Mouse (Mus musculus) right cerebral cortex, adult 2 months (tissue): ENCODE results near the gene Xpot.

Experiments used
- DNase-seq, 2 experiments: peaks; one replicate each; pipeline ENCODE4 v3.0.0; 2021 to 2022; ENCODE audit warnings: low spot score in 2 of 2

Gene Xpot

DNA sequence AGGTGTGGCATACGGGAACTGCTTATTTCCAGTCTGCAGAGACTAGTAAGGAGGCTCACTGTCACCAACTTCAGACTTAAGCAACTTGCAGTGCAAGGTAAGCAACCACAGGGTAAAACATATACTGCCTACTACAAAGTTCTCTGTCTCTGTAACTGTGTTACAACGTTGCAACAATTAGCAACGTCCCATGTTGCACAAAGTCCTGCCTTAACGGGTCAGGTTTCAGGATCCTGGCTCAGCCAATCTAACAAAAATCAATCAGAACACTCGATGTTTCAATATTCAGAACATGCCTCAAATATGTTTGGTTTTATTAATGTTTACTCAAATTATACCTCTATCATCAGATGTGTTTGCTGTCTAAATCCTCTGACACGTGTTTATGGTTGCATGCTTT lies 3.7 kb downstream of the Xpot start:
- DNase-seq: no peak

DNA sequence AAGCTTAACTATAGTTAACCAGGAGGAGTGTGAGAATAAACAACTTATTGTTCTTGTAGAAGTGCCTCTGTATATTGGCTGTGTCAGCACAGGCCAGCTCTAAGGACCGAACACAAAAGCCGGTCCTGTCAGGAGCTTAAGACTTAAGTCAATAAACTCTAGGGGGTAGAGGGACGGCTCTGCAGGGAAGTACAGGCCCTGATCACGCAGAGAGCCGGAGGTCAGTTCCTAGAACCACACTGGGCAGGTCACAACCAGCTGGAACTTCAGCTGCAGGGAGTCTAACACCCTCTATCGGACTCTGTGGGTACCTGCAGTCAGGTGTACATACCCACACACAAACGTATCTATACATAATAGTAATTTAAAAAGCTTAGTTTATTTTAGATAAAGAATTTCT lies 10.2 kb downstream of the Xpot start:
- DNase-seq: no peak

DNA sequence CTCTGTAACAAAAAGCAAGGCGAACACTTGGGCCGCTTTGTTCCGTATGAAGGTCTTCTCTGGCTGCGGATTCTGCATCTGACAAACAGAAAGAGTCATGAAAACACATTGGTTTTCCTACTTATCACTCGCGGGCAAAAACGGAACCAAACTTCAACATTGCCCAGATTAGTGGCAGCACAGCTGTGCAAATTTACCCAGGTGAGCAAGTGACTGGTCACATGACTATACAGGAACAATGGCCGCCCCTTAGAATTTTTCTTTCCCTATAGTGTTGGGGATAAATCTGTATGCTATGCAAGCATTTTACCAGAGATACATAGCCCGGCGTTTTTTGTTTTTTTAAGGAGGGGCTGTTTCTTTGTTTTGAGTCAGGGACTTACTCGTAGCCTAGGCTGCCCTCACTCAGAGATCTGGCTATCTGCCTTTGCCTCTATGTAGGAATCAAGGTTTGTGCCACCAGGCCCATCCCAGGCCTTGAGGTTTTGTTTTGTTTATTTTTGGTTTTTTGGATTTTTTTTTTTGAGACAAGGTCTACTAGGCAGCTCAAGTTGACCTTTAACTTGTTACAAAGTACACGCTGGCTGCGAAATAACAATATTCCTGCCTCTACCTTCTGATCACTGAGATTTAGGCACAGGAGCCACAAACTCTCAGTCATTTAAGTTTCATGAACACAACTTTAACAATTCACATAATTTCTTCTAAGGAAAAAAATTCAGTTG lies 10.8 kb downstream of the Xpot start:
- DNase-seq: no peak

DNA sequence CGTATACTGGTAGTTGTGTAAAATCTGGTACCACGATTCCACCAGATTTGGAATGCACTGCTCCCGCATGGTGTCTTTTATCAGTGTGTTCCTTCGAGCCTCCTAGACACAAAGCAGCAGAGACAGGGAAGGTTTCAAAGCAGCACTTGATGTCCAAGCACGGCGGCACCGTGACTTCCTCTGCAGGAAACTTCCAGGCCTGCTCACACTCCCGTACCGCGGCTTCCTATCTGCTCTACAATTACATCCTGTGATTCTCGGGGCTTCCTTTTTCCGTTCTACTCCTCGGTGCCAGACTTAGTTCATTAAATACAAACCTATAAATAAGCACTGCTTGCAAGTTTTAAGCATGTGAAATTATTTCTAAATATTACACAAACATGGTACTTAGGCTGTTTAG lies 12.6 kb downstream of the Xpot start:
- no peak for DNase-seq

DNA sequence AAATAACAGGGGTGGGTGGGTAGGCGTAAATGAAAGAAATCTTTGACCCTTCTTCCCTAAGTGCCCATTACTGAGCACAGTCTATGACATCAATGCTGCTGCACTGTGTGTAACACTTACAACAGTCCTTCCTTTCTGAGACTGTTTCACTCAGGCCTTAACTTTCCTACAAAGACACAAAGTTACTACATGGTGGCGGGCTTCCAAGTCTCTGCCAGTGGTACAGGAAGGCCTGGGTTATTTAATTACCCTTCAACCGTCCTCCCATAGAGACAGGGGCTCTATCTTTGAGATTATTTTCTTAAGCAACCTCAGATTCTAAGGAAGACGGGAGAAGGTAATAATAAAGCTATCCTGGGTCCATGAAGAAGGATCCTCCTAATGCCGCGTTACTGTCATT lies 13.7 kb downstream of the Xpot start:
- DNase-seq: no peak

DNA sequence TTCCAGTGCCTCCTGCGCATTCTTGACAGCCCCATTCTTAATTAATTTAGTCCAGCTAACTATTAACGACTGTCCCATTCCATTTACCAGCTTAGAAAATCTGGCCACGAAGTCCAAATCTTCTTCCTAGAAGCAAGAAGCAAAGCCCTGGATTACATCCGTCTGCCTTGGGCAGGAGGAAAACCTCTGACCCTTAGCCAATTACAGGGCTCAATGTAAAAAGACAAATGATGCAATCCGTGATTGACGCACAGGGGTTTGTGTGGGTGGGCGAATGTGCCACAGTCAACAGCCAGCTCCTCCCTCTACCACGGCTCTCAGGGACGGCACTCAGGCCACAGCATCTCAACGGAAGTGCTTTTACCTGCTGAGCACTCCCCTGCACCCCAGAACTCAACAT lies 14.5 kb downstream of the Xpot start:
- DNase-seq: no peak

DNA sequence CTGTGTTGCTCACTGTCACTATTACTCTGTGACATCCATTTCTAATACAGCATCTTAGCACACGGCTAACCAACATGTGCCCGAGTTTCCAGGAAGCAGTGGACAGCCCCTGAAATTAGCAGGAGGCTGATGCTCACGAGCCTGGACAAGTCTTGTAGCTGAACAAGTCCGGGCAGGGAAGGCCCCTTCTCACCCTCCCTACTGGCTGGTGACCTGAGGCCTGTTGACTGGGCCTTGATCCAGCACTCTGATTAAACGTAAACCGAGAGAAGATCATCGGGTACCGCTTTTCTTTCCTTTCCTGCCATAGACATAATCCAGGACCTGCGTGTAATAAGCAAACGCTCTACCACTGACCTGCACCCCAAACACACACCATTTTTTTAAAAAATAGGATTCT lies 18.0 kb downstream of the Xpot start:
- DNase-seq: no peak

DNA sequence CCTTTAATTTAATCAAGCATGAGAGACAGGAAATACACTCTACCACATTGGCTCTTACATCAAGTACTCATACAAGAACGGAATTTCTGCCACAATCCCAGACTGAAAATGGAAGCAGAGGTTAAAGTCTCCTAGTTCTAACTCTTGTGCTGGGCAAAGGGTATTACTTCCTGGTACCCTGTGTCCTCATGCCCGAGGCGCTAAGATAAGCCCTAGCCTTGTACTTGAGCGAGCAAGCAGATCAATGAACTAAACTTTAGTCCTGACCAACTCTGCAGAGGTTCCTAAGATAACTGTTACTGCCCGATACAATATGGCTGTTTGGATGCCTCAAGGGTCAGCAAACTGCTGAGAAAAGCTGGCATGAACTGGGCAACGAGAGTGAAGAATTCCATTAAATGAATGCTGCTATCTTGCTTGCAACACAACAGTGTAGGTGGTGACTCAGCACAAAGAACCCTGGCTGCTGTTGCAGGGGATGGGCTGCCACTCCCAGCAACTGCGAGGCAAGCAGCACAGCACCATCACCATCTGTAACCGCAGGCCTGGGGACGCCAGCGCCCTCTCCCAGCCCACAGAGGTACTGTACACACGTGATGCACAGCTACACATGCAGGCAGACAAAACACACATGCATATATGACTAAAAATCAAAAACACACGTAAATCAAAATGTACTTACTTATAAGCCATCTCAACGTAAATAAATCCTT lies 21.3 kb downstream of the Xpot start:
- no peak for DNase-seq

DNA sequence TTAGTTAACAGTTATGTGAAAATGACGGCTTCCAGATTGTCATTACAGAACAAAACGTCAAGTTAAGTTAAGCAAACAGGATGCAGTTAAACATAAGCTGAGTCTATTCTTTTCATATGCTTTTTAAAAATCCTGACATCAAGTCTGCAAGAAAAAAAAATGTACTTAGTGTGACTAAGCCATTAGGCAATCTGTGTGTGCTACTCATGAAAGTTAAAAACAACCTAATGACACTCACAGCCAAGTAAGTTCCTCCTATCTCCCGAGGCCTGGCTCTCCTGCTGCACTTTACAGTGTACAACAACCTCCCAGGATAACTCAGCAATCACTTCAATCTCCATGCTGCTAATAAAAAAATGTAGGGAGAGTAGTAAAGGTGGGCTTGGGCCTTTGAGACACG lies 22.6 kb downstream of the Xpot start:
- DNase-seq: no peak

DNA sequence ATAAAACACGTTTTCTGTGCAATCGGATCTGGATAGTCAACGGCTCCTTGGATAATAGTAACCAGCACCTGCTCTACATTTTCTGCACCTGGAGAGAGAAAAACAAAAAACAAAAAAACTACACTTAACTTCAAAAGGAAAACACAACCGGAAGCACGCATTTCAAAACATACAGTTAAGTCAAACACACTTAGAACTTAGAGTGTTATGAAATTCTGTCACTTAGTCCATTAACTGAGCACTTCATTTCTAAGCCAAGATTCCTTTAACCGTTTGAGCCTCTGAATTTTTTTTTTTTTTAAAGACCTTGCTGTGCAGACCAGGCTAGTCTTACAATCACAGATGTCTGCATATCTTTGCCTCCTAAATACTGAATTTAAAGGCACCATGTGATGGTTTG lies 24.9 kb downstream of the Xpot start:
- no peak for DNase-seq

DNA sequence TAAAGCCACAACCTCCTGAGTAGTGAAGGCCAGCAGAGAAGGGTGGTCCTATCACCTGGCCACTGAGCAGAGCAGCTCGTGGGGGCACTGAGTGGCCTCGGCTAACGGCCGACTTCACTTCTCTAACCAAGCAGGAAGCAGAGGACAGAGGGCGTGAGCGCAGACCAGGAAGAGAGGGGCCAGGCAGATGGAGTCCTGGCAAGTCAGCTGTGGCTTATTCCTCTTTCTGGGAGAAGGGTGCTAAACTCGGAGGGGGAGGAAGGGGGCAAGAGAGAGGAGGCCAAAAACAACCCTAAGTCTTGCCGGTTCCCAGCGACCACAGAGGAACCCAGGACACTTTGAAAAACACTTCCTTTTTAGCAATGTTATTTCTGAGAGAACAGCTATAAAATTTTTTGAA lies 29.6 kb downstream of the Xpot start:
- DNase-seq: no peak

DNA sequence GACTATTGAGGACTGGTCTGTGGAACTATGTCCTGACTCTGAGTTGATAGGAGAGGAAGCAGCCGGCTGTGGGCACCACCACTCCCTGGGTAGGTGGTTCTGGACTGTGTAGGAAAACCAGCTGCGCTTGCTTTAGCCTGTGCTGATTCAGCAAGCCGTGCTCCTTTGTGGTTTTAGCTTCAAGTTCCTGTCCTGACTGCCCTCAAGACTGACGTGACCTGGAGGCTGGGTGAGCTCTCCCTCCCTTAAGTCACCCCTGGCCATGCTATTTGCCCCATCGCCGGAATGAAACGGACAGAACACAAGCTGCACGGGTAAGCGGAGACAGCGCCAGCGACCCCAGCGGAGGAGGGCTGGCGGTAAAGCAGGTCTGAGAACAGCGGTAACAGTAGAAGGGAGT lies 35.0 kb downstream of the Xpot start:
- no peak for DNase-seq

DNA sequence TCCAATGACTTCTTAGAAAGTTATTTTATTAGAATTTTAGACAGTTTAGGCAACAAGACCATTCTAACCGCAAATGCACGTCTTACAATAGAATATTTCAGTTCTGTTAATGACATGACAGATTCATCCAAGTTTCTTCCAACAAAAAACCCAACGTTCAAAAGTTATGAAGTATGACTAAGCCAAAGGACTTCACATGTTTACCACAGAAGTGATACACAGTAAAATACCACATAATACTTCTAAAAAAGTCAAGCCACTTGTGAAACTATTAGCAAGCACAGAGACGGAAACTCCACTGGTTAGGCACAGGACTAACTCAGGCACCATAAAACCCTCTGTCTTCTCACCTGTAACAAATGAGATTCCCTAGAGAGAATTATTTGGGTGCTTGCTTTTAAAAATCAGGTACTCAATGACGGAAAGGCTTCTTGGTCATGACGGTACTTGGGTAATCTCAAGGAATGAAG lies 38.7 kb downstream of the Xpot start:
- DNase-seq: no peak

DNA sequence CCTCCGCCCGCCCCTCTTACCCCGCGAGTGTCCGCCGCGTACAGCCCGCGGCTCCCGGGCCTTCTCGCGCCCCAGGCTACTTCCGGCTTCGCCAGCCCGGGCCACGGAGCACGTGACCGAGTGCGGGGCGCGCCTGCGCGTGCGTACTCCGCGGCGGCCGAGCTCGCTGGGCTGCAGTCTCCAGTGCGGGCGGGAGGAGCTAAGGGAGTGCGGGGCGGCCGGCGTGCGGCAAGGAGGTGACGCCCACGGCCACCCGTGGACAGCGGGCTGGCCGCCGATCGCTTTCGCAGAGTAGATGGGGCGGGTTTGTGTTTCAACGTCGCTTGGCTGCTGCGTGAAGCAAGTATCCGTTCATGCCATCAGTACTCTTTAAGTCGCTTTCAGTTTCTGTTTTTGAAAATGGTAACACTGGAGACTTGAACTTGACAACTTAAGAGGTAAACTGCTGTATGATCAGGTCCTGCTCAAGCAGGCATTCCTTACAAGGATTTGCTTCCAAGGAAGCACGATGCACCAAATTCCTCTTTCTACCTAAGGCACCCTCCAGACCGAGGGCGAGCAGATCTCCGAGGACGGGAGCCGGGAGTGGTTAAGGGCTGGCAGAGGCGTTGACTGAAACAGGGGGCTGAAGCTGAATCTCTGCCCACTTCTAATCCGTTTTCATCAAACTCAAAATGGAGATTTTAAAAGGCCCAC lies 39.3 kb downstream of the Xpot start, which contains the start of gene Tbk1:
Gene Tbk1 (minus strand): TSS at position 113 of the 696 bp plus-strand sequence.
- DNase-seq: peak; percentile 89 to 91

DNA sequence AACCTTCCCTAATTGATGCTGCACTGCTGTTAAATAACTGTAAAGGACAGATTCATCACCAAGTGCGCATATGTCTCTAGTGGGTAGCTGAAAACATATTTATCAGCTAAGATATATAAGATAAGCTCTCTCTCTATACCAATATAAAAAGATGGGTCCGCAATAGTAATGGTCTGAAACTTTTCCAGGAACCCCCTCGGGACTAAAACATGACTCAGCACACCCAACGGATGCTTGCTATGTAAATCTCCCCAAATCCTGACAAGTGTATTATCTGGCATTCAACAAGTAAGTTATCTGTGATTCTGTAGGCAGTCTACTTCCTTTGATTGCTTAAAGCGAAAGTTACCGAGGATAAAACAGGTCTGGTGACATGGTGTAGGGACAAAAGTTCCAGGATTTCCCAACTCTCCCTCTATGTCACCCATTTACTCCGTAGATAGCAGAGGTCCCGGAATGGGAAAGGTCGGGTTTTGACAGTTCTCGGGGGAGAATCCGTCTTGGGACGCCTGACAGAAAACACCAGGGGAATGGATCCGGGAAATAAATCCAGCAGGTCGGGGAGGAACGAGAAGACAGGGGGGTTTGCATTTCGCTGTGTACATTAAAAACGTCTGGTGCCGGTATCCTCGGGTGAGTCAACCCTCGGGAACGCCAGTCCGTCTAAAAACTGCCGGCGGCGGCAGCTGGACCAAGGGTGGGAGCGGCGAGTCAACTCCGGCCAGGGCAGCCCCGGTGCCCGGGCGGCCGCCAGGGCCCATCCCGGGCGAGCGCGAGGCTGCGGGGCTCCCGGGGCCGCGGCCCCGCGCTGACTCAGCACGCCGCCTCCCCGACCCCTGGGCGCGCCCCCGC lies 40.1 kb downstream of the Xpot start:
- no peak for DNase-seq

DNA sequence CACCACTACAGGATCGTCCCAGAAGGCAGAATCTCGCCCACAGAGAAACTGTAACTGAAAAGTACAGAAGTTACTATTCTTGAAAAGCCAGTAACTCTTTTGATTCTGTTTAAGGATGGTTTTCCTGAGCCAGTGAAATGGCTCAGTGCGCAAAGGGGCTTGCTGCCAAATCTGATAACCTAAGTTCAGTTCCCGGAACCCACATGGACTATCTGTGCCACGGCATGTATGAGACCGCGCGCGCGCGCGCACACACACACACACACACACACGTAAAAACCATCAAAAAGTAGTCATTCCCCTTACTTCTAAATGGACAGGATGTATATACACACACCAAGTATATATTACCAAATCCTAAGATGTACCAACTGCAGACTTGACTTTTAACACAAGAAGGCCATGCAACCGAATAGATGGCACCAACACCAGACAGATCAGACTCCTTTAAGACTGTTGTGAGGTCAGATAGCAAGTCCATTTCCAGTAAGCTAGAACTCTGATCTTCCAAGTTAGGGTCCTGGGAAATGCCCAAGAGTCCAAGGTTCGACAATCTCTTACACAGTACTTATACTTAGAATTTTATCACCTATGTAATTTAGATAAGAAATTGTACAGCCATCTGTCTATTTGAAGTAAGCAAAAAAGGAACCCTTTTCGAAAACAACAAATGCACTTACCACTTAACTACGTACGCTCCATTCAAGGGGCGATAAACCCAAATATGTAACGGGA lies 40.9 kb downstream of the Xpot start:
- DNase-seq: no peak

DNA sequence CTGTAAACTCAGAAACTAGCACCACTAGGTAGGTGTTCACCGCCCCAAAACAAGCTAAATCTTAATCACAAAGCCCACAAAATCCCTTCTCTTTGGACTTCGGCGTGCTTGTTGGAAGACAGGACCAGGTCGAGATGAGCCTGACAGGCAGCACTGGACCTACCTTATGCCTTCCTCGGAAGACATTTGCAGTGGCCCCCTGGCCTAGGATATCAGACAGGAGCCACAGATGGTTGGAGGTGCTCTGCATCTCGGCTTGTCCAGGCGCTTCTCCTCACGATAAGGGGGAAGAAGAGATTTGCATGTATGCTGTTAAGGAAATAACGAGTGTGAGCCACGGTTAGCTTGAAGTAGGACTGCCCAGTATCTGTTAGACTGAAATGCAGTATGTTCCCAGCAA lies 42.1 kb downstream of the Xpot start:
- DNase-seq: no peak

DNA sequence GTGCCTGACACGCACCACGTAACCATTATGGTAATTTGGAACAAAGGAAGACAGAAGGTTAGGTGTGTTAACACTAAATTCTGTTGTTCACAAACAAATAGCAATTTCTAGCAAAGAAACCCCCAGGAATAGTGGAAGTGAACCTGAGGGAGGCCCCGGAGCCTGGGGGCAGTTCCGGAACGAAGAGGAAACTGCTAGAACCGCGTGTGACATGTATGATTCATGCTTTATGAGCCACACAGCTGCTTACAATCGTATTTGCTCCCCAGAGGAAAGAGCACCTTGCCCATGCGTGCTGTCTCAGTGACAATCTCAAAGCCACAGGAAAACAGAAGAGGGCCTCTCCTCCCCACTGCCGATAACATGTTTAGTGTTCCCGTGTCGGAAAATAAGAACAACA lies 43.1 kb downstream of the Xpot start:
- DNase-seq: no peak

DNA sequence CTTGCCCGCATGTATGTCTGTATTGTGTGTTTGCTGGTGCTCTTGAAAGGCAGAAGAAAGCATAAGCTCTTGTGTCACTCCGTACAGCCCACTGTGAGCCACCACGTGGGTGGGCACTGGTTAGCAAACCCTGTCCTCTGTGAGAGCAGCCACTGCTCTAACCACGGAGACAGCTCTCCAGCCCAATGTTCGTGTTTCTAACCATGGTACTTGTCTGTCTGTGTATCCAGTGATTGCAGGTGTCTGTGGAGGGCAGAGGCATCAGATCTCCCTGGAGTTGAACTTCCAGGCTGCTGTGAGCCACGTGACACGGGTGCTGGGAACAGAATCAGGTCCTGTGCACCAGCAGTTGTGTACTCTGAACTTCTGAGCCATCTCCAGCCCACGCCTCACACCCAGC lies 43.8 kb downstream of the Xpot start:
- DNase-seq: no peak

DNA sequence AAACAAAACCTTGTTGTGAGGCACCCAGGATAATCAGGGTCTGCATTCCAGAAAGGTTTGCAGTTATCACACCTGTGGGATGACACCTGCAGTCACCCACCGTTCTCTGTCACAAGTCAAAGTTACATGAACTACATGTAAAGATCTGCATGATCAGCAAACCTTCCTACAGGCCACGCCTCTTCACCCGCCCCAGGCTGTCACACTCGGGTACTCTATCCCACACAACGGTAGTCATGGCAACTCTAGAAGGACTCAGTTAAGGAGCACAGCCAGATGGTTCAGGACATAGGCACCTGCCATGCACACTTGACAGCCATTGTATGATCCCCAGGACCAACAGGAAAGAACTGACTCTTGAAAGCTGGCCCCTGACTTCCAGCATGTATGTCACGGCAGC lies 44.7 kb downstream of the Xpot start:
- no peak for DNase-seq

DNA sequence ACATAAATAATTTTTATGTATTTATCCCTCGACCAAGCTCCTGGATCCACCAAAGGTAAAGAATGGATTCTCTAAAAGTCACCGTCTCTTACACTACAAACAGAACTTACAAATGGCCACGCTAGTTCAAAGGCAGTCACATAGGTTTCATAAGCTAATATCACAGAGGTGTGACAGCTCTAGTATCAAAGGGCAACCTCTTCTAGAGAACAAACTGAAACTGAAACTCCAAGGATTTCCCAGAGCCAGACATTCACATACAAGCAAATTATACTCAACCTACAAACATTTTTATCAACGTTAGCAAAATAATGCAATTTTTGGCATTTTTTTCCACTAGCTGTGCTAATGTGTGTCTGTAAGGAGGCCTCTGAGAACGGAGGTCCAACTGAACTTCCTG lies 45.8 kb downstream of the Xpot start:
- DNase-seq: no peak
